Mouse (Mus musculus): ENCODE results near the gene Gm17660.

Gm17660 gene

GRCm38 (mm10) chr5:104077508-104077907 lies at the start of gene Gm17660:
Gene Gm17660 (minus strand): TSS chr5:104077608.
- DNase-seq (ENCODE audit: low spot score in 2 of 2) = no peak

DNA sequence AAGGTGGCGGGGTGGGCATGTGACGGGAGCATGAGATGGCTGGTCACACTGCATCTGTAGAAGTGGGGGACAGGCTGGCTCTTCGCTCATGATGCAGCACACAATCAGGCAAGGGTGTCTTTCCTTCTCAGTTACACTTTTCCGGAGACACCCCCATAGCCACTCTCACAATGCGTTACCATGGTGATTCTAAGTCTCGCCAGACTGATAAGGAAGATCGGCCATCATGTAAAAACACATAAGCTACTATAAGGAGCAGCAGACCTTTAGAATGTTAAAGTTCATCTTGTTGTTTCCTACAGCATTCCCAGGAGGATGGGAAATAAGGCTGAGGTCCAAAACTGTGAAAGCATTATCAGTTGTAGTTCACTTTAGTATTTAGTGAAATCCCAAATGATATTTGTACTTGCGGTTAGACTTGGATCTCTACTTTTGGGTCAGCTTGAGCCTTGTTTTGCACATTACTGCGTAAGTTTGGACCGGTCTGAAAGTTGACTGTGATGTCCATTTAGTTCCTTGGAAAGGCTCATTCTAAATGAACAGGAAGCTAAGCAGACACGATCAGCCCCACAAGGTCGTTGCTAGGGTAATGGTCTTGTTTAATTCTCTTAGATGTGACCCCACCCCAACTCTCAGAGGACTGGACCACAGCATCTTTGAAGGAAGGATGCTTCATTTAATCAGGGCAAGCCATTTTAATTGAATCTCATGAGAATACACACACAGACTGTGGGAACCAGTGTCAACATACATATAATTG lies 49.3 kb upstream of the Gm17660 start:
- DNase-seq (ENCODE audit: low spot score in 2 of 2) = no peak

DNA sequence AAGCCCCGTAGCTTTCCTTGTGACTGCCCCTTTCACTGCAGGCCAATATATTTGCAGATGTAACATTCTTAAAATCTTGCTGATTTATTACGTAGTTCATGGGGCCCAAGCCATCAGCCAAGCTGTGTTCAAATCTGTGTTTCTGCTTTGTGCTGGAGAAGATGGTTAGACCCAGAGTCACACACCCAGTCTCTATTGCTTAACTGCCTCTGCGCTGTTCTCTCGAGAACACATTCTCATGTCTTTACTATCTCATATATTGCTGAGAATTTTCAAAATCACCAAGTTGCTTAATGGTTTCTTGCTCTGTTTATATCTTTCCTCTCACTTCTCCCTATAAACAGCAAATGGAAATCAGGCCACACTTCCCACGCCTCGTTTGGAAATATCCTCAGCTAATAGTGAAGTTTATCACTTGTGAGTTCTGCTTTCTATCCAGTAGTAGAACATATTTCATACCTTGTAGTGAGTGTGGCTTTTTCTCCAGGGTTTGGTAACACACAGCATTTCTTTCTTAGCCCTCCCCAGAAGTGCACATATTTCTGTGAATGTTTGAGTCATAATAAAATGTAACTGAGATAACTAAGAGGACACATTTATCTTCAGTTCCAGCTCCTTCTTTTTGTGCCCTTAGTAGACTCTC lies 46.7 kb upstream of the Gm17660 start:
- DNase-seq (ENCODE audit: low spot score in 2 of 2) = no peak

DNA sequence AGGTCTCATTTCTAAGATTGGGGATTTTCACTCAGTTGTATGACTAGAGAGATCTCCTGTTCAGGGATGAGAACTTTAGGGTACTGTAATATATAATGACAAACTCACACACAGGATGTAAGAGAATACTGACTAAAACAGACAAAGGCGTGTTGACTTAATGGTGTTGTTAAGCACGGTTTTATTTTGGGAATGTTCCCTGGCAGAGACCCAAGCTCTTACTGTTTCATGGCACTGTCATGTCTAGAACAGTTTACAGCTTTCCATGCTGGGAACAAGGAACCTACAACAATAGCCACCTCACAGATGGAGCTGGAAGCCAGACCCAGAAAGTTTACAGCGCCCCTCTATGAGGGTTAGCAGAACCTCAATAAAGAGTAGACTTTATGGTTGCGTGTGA lies 38.5 kb upstream of the Gm17660 start:
- no peak for DNase-seq (ENCODE audit: low spot score in 2 of 2)

DNA sequence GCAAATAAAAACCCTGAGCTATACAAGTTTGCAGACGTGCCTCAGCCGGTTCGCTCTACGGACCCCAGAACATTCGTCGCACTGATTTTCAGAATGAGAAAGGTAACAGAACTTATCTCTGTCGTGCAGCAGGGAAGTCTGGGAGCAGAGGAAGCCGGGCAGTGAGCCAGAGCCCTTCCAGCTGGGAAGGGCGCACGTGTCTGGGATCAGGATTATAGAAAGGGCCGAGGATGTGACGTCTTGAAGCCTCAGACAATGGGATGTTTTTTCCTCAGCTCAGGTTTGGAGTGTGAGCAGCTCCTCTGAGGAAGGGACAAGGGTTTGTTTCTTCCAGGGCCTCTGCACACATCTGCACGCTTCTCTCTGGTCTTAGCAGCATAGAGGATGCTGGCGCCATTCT lies 37.7 kb upstream of the Gm17660 start:
- peak in 1 of 2 experiments; percentile 49 for DNase-seq (ENCODE audit: low spot score in 2 of 2)

DNA sequence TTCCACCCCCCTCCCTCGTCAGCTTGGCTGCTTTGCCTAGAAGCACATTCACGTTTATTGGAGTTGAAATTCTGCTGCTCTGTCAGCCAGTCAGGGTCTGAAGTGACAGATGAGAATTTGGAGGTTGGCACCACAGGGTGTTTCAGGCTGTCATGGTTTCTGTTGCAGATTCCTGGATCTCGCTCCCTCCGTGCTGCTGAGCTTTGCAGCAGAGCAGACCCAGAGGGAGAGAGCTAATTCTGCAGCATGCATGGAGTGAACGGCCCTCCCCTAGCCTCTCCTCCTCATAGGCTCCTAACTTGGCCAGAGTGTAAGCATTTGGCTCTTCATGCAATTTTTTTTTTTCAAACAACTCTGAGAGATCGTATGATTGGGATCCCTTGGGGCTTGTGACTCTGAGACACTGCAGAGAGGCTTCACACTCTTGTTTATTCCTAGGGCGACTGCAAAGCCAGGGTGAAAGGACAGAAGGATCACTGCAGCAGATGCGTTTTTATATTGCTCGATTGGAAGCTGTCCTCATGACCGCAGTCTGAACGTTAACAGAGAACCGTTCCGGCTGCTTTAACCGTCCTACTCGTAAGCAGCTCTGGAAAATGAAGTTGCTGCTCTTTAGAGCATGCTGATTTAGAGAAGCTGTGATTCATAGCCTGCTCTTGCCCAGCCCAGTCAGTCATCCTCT lies 36.2 kb upstream of the Gm17660 start, which contains the start of gene Sparcl1:
TSS of gene Sparcl1 (minus strand) at position 243 of the 682 bp plus-strand sequence.
- DNase-seq (ENCODE audit: low spot score in 2 of 2) = peak; percentile 43 to 58

GRCm38 (mm10) chr5:104112511-104112910 lies 35.1 kb upstream of the Gm17660 start:
- DNase-seq (ENCODE audit: low spot score in 2 of 2) = no peak

DNA sequence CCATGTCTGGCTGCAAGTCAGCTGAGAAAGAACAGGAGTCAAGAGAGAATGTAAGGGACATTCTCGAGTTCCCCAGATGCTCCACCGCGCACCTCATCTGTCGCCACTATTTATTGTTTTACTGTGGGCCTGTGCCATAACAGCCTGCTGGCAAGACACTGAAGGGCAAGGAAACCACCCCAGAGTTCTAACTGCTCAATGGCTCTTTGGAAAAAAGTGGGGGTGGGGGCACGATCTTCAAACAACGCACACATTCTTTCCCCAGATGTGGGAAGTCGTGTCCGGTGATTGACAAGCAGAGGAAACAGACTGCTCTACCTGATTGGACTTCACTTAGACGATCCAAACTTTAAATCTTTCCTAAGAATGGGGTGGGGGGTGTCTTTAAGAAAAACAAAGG lies 34.6 kb upstream of the Gm17660 start:
- DNase-seq (ENCODE audit: low spot score in 2 of 2) = no peak

DNA sequence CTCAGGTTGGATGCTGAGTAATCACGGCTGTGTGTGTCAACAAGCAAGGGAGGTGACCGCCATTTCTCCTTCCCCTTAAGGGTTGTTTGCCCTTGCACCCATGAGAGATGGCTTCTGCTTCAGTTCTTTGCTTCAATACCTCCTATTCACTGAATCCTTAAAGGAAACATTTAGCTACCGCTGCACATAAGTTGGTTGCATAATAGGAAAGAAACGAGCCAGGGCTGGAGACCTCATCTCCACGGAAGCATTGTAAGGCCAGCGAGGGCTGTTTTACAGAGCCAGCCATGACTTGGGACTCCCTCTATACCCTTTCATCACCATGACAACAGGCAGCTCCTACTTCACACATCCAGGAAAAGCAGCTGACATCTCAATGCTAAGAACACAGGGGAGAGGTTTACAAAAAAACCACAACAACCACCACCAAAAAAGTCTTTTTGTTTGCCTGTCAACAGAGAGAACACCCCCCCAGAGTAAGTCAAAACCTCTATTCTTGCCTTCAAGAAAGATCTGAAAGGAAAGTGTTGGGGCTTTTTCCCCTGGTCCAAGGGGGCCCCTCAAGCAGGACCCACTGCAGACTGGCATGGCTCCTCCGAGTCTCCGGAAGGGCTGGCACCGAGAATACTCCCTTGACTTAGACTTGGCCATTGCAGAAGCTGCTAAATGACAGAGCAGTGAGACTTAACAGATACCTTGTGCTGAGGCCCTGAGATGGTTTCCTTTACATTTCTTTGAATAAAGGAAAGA lies 32.9 kb upstream of the Gm17660 start:
- DNase-seq (ENCODE audit: low spot score in 2 of 2) = peak; percentile 42 to 61

- DNase-seq (ENCODE audit: low spot score in 2 of 2) = no peak
Measured at GRCm38 (mm10) chr5:104109516-104109915, 32.1 kb upstream of the Gm17660 start.

- DNase-seq (ENCODE audit: low spot score in 2 of 2) = peak; percentile 53 to 60
Measured at GRCm38 (mm10) chr5:104108879-104109369, 31.5 kb upstream of the Gm17660 start.

- DNase-seq (ENCODE audit: low spot score in 2 of 2) = no peak
Measured at GRCm38 (mm10) chr5:104108127-104108875, 30.9 kb upstream of the Gm17660 start.

DNA sequence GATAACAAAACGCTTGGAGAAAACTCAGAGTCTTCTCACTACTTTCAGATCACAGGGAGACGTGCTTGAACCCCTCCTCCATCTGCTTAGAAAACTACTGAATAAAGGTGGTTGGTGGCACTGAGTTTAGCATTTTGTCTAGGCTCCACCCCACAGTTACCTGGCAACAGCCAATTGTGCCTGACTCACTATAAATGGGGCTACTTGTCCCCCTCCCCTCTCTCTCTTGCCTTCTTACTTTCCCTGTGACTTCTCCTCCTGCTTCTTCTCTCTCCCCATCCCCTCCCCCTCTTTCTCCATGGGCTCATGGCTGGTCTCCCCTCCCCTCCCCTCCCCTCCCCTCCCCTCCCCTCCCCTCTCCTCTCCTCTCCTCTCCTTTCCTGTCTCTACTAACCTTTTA lies 26.7 kb upstream of the Gm17660 start:
- DNase-seq (ENCODE audit: low spot score in 2 of 2) = no peak

GRCm38 (mm10) chr5:104103171-104103570 lies 25.8 kb upstream of the Gm17660 start:
- no peak for DNase-seq (ENCODE audit: low spot score in 2 of 2)

DNA sequence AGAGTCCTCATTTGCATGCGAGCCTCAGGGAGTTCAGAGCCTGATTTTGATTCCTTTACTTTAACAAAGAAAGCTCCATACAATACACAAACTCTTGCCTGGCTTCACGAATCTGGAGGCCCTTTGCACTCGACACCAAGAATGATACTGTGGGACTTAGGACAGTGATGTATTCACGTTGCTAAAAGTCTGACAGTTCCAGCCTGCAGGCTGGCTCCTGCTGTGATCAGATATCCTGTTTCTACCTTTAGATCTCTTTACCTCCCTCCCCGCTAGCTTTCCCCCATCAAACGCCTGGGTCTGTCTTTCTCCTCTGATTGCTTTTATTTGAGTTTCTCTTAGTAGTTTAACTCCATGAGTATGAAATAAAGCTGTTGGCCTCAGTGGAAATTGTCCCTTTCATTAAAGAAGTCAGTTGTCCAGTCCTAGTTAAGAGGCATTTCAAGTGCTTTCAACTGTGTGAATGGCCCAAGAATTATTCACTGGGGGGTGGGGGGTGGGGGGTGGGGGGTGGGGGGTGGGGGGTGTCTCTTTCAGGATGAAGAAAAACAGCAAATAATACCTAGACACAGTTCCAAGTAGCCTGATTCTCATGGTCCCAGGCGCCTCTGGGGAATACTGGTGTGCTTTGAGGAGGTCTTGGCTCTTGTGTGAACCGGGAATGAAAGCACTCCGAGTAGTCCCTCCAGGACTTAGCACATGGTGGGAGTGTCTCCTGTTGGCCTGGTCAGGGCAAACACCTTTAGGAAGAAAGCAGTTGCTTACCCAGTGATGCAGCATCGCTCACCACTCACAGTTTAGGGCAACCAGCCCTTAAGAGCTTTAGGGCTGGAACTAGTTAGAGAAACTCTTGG lies 24.5 kb upstream of the Gm17660 start:
- DNase-seq (ENCODE audit: low spot score in 2 of 2) = no peak

DNA sequence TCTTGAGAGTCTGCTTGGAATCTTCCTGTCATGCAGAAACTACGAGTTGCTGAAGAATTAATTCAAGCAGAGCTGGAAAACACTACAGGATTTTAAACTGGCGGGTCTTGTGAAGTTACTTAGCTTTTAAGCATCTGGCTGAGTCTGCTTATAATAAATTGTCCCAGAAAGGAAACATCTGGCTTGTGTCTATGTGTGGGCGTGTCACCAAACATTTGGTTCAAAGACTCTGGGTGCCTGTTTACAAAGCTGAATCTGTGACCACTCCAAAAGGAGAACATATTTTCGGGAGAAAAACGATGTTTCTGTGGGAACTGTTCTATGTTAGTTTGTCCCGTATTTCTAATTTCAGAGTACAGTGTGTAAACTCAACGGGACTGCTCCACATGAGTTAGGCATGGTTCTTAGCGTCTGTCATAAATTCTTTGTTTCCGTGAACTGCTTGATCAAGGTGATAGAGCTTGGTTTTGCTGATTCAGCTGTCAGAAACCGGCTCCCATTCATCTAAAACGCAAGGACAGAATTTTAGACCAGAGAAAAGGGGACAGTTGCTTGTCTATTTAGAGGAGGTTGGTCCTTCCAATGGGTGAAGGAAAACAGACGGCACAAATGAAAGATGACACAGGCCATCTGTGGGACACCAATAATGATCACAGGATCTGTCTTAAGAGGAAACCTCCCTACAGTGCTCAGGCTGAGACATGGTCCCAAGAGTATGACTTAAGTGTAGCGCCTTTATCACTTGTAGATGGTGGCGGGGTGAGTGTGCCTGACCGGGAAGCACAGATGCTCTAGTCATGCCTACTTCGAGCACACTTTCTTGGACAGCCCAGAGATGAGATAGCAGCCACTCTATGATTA lies 18.9 kb upstream of the Gm17660 start:
- DNase-seq (ENCODE audit: low spot score in 2 of 2) = no peak

DNA sequence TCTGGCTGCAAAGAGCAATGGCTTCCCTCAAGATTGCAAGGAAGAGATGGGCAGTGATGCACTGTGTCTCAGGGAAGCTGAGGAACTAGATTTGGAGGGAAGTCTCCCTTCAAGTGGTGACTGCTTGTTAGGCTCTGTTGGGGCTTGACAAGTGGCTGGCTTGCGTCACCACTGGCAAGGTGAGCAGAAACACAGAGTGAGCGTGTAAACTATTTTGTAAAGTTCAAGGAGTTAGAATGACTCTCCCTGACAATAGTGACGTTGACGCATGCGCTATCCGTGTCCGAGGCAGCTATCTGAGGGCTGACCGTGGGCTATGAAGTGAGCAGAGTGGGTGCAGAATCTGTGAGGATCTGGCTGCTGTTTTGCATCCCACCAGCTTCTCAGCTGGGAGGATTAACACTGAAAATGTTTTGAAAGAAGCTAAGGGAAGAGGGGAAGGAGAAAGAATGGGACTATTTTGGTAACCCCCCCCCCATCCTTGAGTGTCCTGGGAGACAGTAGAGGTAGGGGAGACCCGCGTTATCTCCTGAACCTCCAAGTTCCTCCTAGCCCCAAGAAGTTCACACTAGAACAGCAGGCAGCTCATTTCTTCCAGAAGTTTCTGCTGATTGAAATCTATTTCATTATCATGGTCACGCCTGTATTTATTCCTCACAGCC lies 18.1 kb upstream of the Gm17660 start:
- no peak for DNase-seq (ENCODE audit: low spot score in 2 of 2)

DNA sequence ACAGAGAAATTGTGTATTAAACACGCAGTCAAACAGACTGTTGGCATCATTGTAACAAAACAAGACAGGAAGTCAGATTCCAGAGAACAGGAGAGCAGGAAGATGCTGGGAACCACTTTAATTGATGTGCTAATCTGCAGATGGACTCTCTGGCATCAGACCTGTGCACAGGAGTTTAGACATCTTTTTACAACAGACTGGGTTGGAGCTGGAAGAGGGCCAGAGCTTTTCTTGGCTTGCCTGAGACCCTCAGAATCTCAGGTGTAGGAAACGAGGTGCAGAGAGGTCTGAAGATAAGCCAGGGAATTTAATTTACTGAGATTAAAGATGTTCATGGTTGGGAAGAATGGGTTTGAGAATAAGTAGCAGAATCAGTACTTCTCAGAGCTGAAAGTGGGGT lies 12.3 kb upstream of the Gm17660 start:
- no peak for DNase-seq (ENCODE audit: low spot score in 2 of 2)

- DNase-seq (ENCODE audit: low spot score in 2 of 2) = no peak
Measured at GRCm38 (mm10) chr5:104085366-104085765, 8.0 kb upstream of the Gm17660 start.
